Mouse (Mus musculus) kidney, postnatal 0 days (tissue): ENCODE data around the gene Hspbp1. TPM values are rescaled to one million over a fixed set of nuclear protein-coding genes. Genes with fewer than 3 reads are reported as not detected.

Experiments used
- ATAC-seq: fragments of 200-750 bp; cut with Nextera tagmentation; replicated peaks from 2 replicates; pipeline ENCODE4 v1.8.0; 2017; ENCODE audit warnings: low read depth, moderate number of reproducible peaks, moderate TSS enrichment, moderate library complexity; ENCODE audit not compliant: low FRiP score
- DNase-seq: peaks from one replicate; pipeline ENCODE4 v3.0.0-alpha.2; 2016; ENCODE audit warnings: low spot score
- H3K27ac ChIP-seq: fragments of 300-500 bp; sonication (generic); 2 replicates; pipeline ENCODE4 v1.5.1; 2014; ENCODE audit warnings: mild to moderate bottlenecking
- H3K27me3 ChIP-seq: fragments of 300-500 bp; sonication (generic); 2 replicates; pipeline ENCODE4 v1.6.1; 2014; ENCODE audit warnings: low read length, mixed read lengths; ENCODE audit not compliant: insufficient read depth
- H3K36me3 ChIP-seq: fragments of 300-500 bp; sonication (generic); 2 replicates; pipeline ENCODE4 v1.6.1; 2014; ENCODE audit warnings: low read length, mixed read lengths; ENCODE audit not compliant: insufficient read depth
- H3K4me1 ChIP-seq: fragments of 300-500 bp; sonication (generic); replicated peaks from 2 replicates; pipeline ENCODE4 v1.6.1; 2014; ENCODE audit warnings: antibody characterized with exemption, low read length, mixed read lengths; ENCODE audit not compliant: insufficient read depth
- H3K4me2 ChIP-seq: fragments of 300-500 bp; sonication (generic); 2 replicates; pipeline ENCODE4 v1.6.1; 2014; ENCODE audit warnings: mild to moderate bottlenecking, low read length, moderate library complexity, mixed read lengths
- H3K4me3 ChIP-seq: fragments of 300-500 bp; sonication (generic); replicated peaks from 2 replicates; pipeline ENCODE4 v1.5.1; 2014; ENCODE audit warnings: low read depth, low read length
- H3K9ac ChIP-seq: fragments of 300-500 bp; sonication (generic); 2 replicates; pipeline ENCODE4 v1.6.1; 2014; ENCODE audit warnings: low read depth, low read length
- H3K9me3 ChIP-seq: fragments of 300-500 bp; sonication (generic); replicated peaks from 2 replicates; pipeline ENCODE4 v1.6.1; 2016; ENCODE audit warnings: low read length, inconsistent platforms, mixed read lengths
- CTCF ChIP-seq: IDR thresholded peaks from 2 replicates; pipeline ENCODE4 v1.5.1; 2016; ENCODE audit warnings: antibody characterized with exemption, low read depth, mild to moderate bottlenecking, moderate library complexity
- WGBS: fragments of 180-500 bp; shearing (Covaris S2); extraction: QIAGEN DNeasy Blood & Tissue Kit; methylation state at CpG from one replicate; pipeline ENCODE4 v1.1.7; 2014; 5-methylcytosine and 5-hydroxymethylcytosine counted together
- polyA plus RNA-seq: library from polyadenylated mRNA; unstranded; fragments of >200 nt; fragmentation: Nextera tagmentation; extraction: Ambion mirVana; gene quantifications from 2 replicates; pipeline ENCODE4 v1.2.1, GENCODE M21; 2015

The Hspbp1 gene
- polyA plus RNA-seq, 1 experiment from 2014 or later, result 99.7 TPM

- ATAC-seq, result no peak
- WGBS, result 86% methylated on average over 12 of the region's 12 CpGs
Measured at GRCm38 (mm10) chr7:4611511-4611910, 73.4 kb downstream of the Hspbp1 start.

More at GRCm38 (mm10) chr7:4611511-4611910, 73.4 kb downstream of the Hspbp1 start:
- no peaks in the 10 kb centered on the region for H3K9me3 ChIP-seq
- H3K4me2 ChIP-seq, result no peak overlapping the region
- no peaks in the 10 kb centered on the region for H3K36me3 ChIP-seq
- TF ChIP-seq CTCF, result no peak
- no peak for DNase-seq
- no peaks in the 10 kb centered on the region for H3K4me1 ChIP-seq
- H3K27ac ChIP-seq, result no peak overlapping the region
- no peak overlapping the region for H3K4me3 ChIP-seq
- no peaks in the 10 kb centered on the region for H3K27me3 ChIP-seq
- no peak overlapping the region for H3K9ac ChIP-seq

Other genes starting within 250 kb of the Hspbp1 start
- gene Rdh13, start 239.4 kb downstream of the Hspbp1 start, polyA plus RNA-seq, result 24.3 and 26.5 TPM in 2 replicates
- 5.8 and 12.8 TPM in 2 replicates for gene Eps8l1, start 224.4 kb downstream of the Hspbp1 start, polyA plus RNA-seq
- 31.3 and 33.8 TPM in 2 replicates for gene Ppp1r12c, start 183.4 kb downstream of the Hspbp1 start, polyA plus RNA-seq
- gene Tnnt1, start 168.7 kb downstream of the Hspbp1 start, polyA plus RNA-seq, result 10.8 and 15.2 TPM in 2 replicates
- 5.6 and 6.3 TPM in 2 replicates for gene Tnni3, start 160.8 kb downstream of the Hspbp1 start, polyA plus RNA-seq
- 2.0 and 2.5 TPM in 2 replicates for gene Dnaaf3, start 152.6 kb downstream of the Hspbp1 start, polyA plus RNA-seq
- gene Syt5, start 137.5 kb downstream of the Hspbp1 start, polyA plus RNA-seq, result 6.4 and 6.6 TPM in 2 replicates
- gene Ptprh, start 81.0 kb downstream of the Hspbp1 start, polyA plus RNA-seq, result 0.13 and 0.31 TPM in 2 replicates
- gene Tmem86b, start 53.6 kb downstream of the Hspbp1 start, polyA plus RNA-seq, result 0.56 and 0.80 TPM in 2 replicates
- gene Ppp6r1, start 26.0 kb downstream of the Hspbp1 start, polyA plus RNA-seq, result 4.8 and 5.1 TPM in 2 replicates
- gene Brsk1, start 5.5 kb upstream of the Hspbp1 start, polyA plus RNA-seq, result 0.71 and 0.78 TPM in 2 replicates
- 0.06 and 0.12 TPM in 2 replicates for gene Tmem150b, start 40.2 kb upstream of the Hspbp1 start, polyA plus RNA-seq
- gene Kmt5c, start 55.0 kb upstream of the Hspbp1 start, polyA plus RNA-seq, result 61.2 and 64.8 TPM in 2 replicates
- 70.7 and 84.0 TPM in 2 replicates for gene Cox6b2, start 68.0 kb upstream of the Hspbp1 start, polyA plus RNA-seq
- not detected in 2 replicates for gene Fam71e2, start 86.2 kb upstream of the Hspbp1 start, polyA plus RNA-seq
- 0.14 and 0.20 TPM in 2 replicates for gene Il11, start 97.8 kb upstream of the Hspbp1 start, polyA plus RNA-seq
- gene Tmem190, start 97.9 kb upstream of the Hspbp1 start, polyA plus RNA-seq, result 0.70 TPM in 1 of 2 replicates, not detected in the other
- gene Tmem238, start 104.6 kb upstream of the Hspbp1 start, polyA plus RNA-seq, result 35.9 and 40.4 TPM in 2 replicates
- gene Rpl28, start 107.8 kb upstream of the Hspbp1 start, polyA plus RNA-seq, result 453 and 480 TPM in 2 replicates
- gene Ube2s, start 127.5 kb upstream of the Hspbp1 start, polyA plus RNA-seq, result 198 and 203 TPM in 2 replicates
- gene Shisa7, start 159.6 kb upstream of the Hspbp1 start, polyA plus RNA-seq, result 0.62 and 0.67 TPM in 2 replicates
- 11.0 and 12.4 TPM in 2 replicates for gene Isoc2b, start 185.2 kb upstream of the Hspbp1 start, polyA plus RNA-seq
- 0.72 and 0.77 TPM in 2 replicates for gene Isoc2a, start 192.1 kb upstream of the Hspbp1 start, polyA plus RNA-seq
- gene Gm36210, start 221.4 kb upstream of the Hspbp1 start, polyA plus RNA-seq, result not detected in 2 replicates
- gene Zfp628, start 230.1 kb upstream of the Hspbp1 start, polyA plus RNA-seq, result 3.5 and 3.9 TPM in 2 replicates
- 2.1 and 2.6 TPM in 2 replicates for gene Nat14, start 237.0 kb upstream of the Hspbp1 start, polyA plus RNA-seq
- 0.91 and 1.1 TPM in 2 replicates for gene Ssc5d, start 240.7 kb upstream of the Hspbp1 start, polyA plus RNA-seq